Mouse (Mus musculus) ES-Bruce4 (cell line): Measurements from ENCODE around the gene Ptk6.

Experiments
- CTCF ChIP-seq: IDR thresholded peaks from one replicate; pipeline ENCODE4 v1.8.1; 2011; ENCODE audit warnings: low read depth, low read length
- EP300 ChIP-seq: IDR thresholded peaks from 2 replicates; pipeline ENCODE4 v1.6.1; 2011; ENCODE audit warnings: low read depth, low read length; ENCODE audit not compliant: insufficient read depth
- POLR2A ChIP-seq: IDR thresholded peaks from one replicate; pipeline ENCODE4 v1.8.1; 2011; ENCODE audit warnings: low read length; ENCODE audit not compliant: insufficient read depth

- TF ChIP-seq EP300 = no peak
- no peak for TF ChIP-seq POLR2A
- TF ChIP-seq CTCF = no peak
Observed at GRCm38 (mm10) chr2:181148318-181148955, 54.2 kb downstream of the Ptk6 start.
